Mouse (Mus musculus) brown adipose tissue, adult 24 weeks (tissue): ENCODE measurements around the gene Psma7. TPM values are rescaled to one million over a fixed set of nuclear protein-coding genes. Genes with fewer than 3 reads are reported as not detected.

Experiments used
- H3K27ac ChIP-seq: fragments of 200-500 bp; replicated peaks from 2 replicates; pipeline ENCODE4 v1.5.1; 2012; ENCODE audit warnings: low read depth, mild to moderate bottlenecking, low read length
- H3K4me1 ChIP-seq: fragments of 200-500 bp; 2 replicates; pipeline ENCODE4 v1.6.1; 2012; ENCODE audit warnings: low read length, mixed read lengths; ENCODE audit not compliant: control insufficient read depth, insufficient read depth, insufficient read length
- H3K4me3 ChIP-seq: fragments of 200-500 bp; 2 replicates; pipeline ENCODE4 v1.5.1; 2012; ENCODE audit warnings: low read depth, mild to moderate bottlenecking, low read length, moderate library complexity; ENCODE audit not compliant: insufficient read depth
- polyA plus RNA-seq: library from polyadenylated mRNA; stranded (reverse); fragments of >200 nt; gene quantifications from 2 replicates; pipeline ENCODE4 v1.2.4, GENCODE M21; 2012; ENCODE audit not compliant: missing spikeins, insufficient read depth, insufficient read length

The Psma7 gene
- polyA plus RNA-seq, 1 experiment, result 196 TPM

- peak overlapping the region; percentile 33; the same call in 1 of the 2 replicates for H3K27ac ChIP-seq
- H3K4me3 ChIP-seq, result peak overlapping the region; percentile 94
- peaks cover 6% of the 10 kb centered on the region for H3K4me1 ChIP-seq
These were observed 16.9 kb downstream of the Psma7 start for GRCm38 (mm10) chr2:180025135-180025860.

- H3K4me3 ChIP-seq, result peak within 1 kb of the TSS; percentile 94
- H3K27ac ChIP-seq, result peak within 1 kb of the TSS; percentile 33; the same call in 1 of the 2 replicates
- peaks cover 6% of the 10 kb centered on the region for H3K4me1 ChIP-seq
These were observed 17.7 kb downstream of the Psma7 start, which contains the start of gene Lsm14b for GRCm38 (mm10) chr2:180024401-180025098. Gene Lsm14b (plus strand): TSS chr2:180024987.

GRCm38 (mm10) chr2:180022751-180023150 lies 19.5 kb downstream of the Psma7 start:
- no peak overlapping the region for H3K4me3 ChIP-seq
- peaks cover 6% of the 10 kb centered on the region for H3K4me1 ChIP-seq
- no peak overlapping the region for H3K27ac ChIP-seq

GRCm38 (mm10) chr2:180020919-180021318 lies 21.3 kb downstream of the Psma7 start:
- no peak overlapping the region for H3K27ac ChIP-seq
- no peak overlapping the region for H3K4me3 ChIP-seq
- H3K4me1 ChIP-seq, result peaks cover 5% of the 10 kb centered on the region

- Histone ChIP-seq H3K4me3 (no peak overlapping the region), H3K27ac (no peak overlapping the region), H3K4me1 (no peaks in the 10 kb centered on the region)
These were observed 22.1 kb downstream of the Psma7 start for GRCm38 (mm10) chr2:180020091-180020661.

- no peaks in the 10 kb centered on the region for H3K4me1 ChIP-seq
- no peak overlapping the region for H3K4me3 ChIP-seq
- H3K27ac ChIP-seq, result no peak overlapping the region
These were observed 23.7 kb downstream of the Psma7 start for GRCm38 (mm10) chr2:180018573-180018972.

- no peak overlapping the region for H3K4me3 ChIP-seq
- no peaks in the 10 kb centered on the region for H3K4me1 ChIP-seq
- no peak overlapping the region for H3K27ac ChIP-seq
These were observed 24.6 kb downstream of the Psma7 start for GRCm38 (mm10) chr2:180017632-180018031.

- H3K27ac ChIP-seq, result no peak overlapping the region
- H3K4me1 ChIP-seq, result no peaks in the 10 kb centered on the region
- H3K4me3 ChIP-seq, result no peak overlapping the region
These were observed 28.5 kb downstream of the Psma7 start for GRCm38 (mm10) chr2:180013686-180014085.

- no peak overlapping the region for H3K27ac ChIP-seq
- no peaks in the 10 kb centered on the region for H3K4me1 ChIP-seq
- H3K4me3 ChIP-seq, result no peak overlapping the region
These were observed 30.9 kb downstream of the Psma7 start for GRCm38 (mm10) chr2:180011370-180011769.

GRCm38 (mm10) chr2:180010686-180011085 lies 31.5 kb downstream of the Psma7 start:
- Histone ChIP-seq H3K4me1 (no peaks in the 10 kb centered on the region), H3K4me3 (no peak overlapping the region), H3K27ac (no peak overlapping the region)

GRCm38 (mm10) chr2:180006352-180007017 lies 35.7 kb downstream of the Psma7 start:
- Histone ChIP-seq H3K4me3 (no peak overlapping the region), H3K4me1 (no peaks in the 10 kb centered on the region), H3K27ac (no peak overlapping the region)

- H3K4me1 ChIP-seq, result no peaks in the 10 kb centered on the region
- no peak overlapping the region for H3K27ac ChIP-seq
- H3K4me3 ChIP-seq, result no peak overlapping the region
These were observed 36.4 kb downstream of the Psma7 start for GRCm38 (mm10) chr2:180005656-180006351.

GRCm38 (mm10) chr2:180001635-180002034 lies 40.6 kb downstream of the Psma7 start:
- no peak overlapping the region for H3K4me3 ChIP-seq
- H3K4me1 ChIP-seq, result no peaks in the 10 kb centered on the region
- no peak overlapping the region for H3K27ac ChIP-seq

GRCm38 (mm10) chr2:179998431-179998830 lies 43.8 kb downstream of the Psma7 start:
- Histone ChIP-seq H3K4me3 (no peak overlapping the region), H3K4me1 (no peaks in the 10 kb centered on the region), H3K27ac (no peak overlapping the region)

GRCm38 (mm10) chr2:179993071-179993470 lies 49.2 kb downstream of the Psma7 start:
- no peaks in the 10 kb centered on the region for H3K4me1 ChIP-seq
- no peak overlapping the region for H3K4me3 ChIP-seq
- H3K27ac ChIP-seq, result no peak overlapping the region
